Mouse (Mus musculus) intestine, embryonic 16.5 days (tissue): ENCODE results near the gene Nasp. TPM values are rescaled to one million over a fixed set of nuclear protein-coding genes. Genes with fewer than 3 reads are reported as not detected.
A peak's percentile ranks its signal among the peaks of the same experiment; 100 is the strongest.

Experiments
- ATAC-seq: fragments of 200-750 bp; cut with Nextera tagmentation; 2 replicates; pipeline ENCODE4 v1.8.0; 2017; ENCODE audit warnings: moderate TSS enrichment, moderate library complexity
- H3K27ac ChIP-seq: fragments of 300-500 bp; sonication (generic); 2 replicates; pipeline ENCODE4 v1.5.1; 2014; ENCODE audit warnings: mild to moderate bottlenecking, low read length
- H3K27me3 ChIP-seq: fragments of 300-500 bp; sonication (generic); replicated peaks from 2 replicates; pipeline ENCODE4 v1.6.1; 2014; ENCODE audit warnings: low read length, control low read depth, mixed read lengths; ENCODE audit not compliant: control insufficient read depth, insufficient read depth
- H3K36me3 ChIP-seq: fragments of 300-500 bp; sonication (generic); 2 replicates; pipeline ENCODE4 v1.6.1; 2014; ENCODE audit warnings: low read length, control low read depth; ENCODE audit not compliant: control insufficient read depth, insufficient read depth
- H3K4me1 ChIP-seq: fragments of 300-500 bp; sonication (generic); 2 replicates; pipeline ENCODE4 v1.6.1; 2014; ENCODE audit warnings: low read length, control low read depth, mixed read lengths; ENCODE audit not compliant: control insufficient read depth, insufficient read depth
- H3K4me2 ChIP-seq: fragments of 300-500 bp; sonication (generic); 2 replicates; pipeline ENCODE4 v1.6.1; 2014; ENCODE audit warnings: low read depth, low read length, control low read depth
- H3K4me3 ChIP-seq: fragments of 300-500 bp; sonication (generic); 2 replicates; pipeline ENCODE4 v1.5.1; 2014; ENCODE audit warnings: mild to moderate bottlenecking, low read length
- H3K9ac ChIP-seq: fragments of 300-500 bp; sonication (generic); 2 replicates; pipeline ENCODE4 v1.6.1; 2014; ENCODE audit warnings: low read depth, low read length
- H3K9me3 ChIP-seq: fragments of 300-500 bp; sonication (generic); 2 replicates; pipeline ENCODE4 v1.6.1; 2016; ENCODE audit warnings: low read length, control low read depth; ENCODE audit not compliant: control insufficient read depth
- WGBS: fragments of 180-500 bp; shearing (Covaris S2); extraction: QIAGEN DNeasy Blood & Tissue Kit; methylation state at CpG from one replicate; pipeline ENCODE4 v1.1.7; 2014; 5-methylcytosine and 5-hydroxymethylcytosine counted together
- polyA plus RNA-seq: library from polyadenylated mRNA; unstranded; fragments of >200 nt; fragmentation: Nextera tagmentation; extraction: Ambion mirVana; gene quantifications from 2 replicates; pipeline ENCODE4 v1.2.1, GENCODE M21; 2015

The Nasp gene
- polyA plus RNA-seq, 1 experiment from 2014 or later, result 89.8 TPM

GRCm38 (mm10) chr4:116615237-116615636, 12.5 kb downstream of the Nasp start:
- 95% methylated on average over 2 of the region's 2 CpGs for WGBS
- Histone ChIP-seq H3K27ac (no peak overlapping the region), H3K4me3 (no peak overlapping the region), H3K4me1 (no peaks in the 10 kb centered on the region), H3K36me3 (peaks cover 11% of the 10 kb centered on the region; the same call in 1 of the 2 replicates), H3K4me2 (no peak overlapping the region), H3K27me3 (no peaks in the 10 kb centered on the region), H3K9me3 (no peaks in the 10 kb centered on the region), H3K9ac (no peak overlapping the region)
- ATAC-seq, result no peak

GRCm38 (mm10) chr4:116612621-116613020, 15.1 kb downstream of the Nasp start:
- H3K4me3 ChIP-seq, result no peak overlapping the region
- no peak overlapping the region for H3K9ac ChIP-seq
- 88% methylated on average over 2 of the region's 2 CpGs for WGBS
- no peak overlapping the region for H3K4me2 ChIP-seq
- peaks cover 11% of the 10 kb centered on the region; the same call in 1 of the 2 replicates for H3K36me3 ChIP-seq
- no peak overlapping the region for H3K27ac ChIP-seq
- no peaks in the 10 kb centered on the region for H3K9me3 ChIP-seq
- no peaks in the 10 kb centered on the region for H3K4me1 ChIP-seq
- no peaks in the 10 kb centered on the region for H3K27me3 ChIP-seq
- ATAC-seq, result no peak

GRCm38 (mm10) chr4:116596978-116597881, 30.5 kb downstream of the Nasp start:
- H3K4me3 ChIP-seq, result peak overlapping the region; percentile 78
- H3K27ac ChIP-seq, result peak overlapping the region; percentile 86
- H3K27me3 ChIP-seq, result no peaks in the 10 kb centered on the region
- WGBS, result under 1% methylated on average over 50 of the region's 50 CpGs
- H3K4me2 ChIP-seq, result peak overlapping the region; percentile 82
- H3K9ac ChIP-seq, result peak overlapping the region; percentile 81
- H3K9me3 ChIP-seq, result no peaks in the 10 kb centered on the region
- peaks cover 20% of the 10 kb centered on the region for H3K4me1 ChIP-seq
- H3K36me3 ChIP-seq, result peaks cover 14% of the 10 kb centered on the region
- ATAC-seq, result peak; percentile 98

DNA sequence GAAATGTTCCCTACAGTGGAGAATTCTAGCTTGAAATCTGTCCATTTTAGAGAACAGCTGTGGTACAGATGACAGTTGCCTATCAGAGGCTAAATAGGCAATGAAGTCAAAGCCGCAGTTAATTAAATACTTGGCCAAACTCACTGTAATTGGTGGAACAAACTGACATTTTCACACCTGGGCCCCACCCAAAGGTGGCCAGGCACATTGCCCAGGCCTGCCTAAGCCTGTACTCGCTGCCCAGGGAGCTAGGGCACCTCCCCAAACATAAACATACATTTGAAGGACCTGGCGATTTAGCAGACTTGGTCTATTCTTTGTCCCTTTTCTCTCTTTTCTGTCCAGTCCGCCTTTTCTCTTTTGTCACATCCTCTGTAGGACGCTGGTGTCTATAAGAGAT, 31.4 kb downstream of the Nasp start, which contains the start of gene Ccdc17:
TSS of gene Ccdc17 (plus strand) at position 276 of the 400 bp plus-strand sequence.
- Histone ChIP-seq H3K9ac (peak within 1 kb of the TSS; percentile 81), H3K36me3 (peaks cover 13% of the 10 kb centered on the region), H3K4me3 (peak within 1 kb of the TSS; percentile 78), H3K27ac (peak within 1 kb of the TSS; percentile 86), H3K4me2 (peak within 1 kb of the TSS; percentile 82), H3K27me3 (no peaks in the 10 kb centered on the region), H3K9me3 (no peaks in the 10 kb centered on the region), H3K4me1 (peaks cover 20% of the 10 kb centered on the region)
- 21% methylated on average over 5 of the region's 5 CpGs for WGBS
- ATAC-seq, result no peak

DNA sequence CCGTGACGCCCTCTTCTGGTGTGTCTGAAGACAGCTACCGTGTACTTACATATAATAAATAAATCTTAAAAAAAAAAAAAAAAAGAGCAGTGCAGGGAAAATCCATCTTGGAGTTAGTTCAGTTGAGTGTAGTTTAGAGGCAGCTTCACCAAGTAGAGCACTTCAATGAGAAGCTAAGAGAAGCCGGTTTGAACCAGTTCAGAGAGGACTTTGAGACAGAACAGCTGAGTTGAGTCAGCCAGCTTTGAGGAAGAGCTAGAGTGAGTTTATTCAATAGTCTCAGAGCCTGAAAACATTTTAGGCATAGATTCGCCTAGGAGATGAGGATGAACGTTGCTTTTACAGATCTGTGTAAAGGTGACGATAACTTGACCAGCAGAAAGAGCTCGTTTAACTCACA, 31.9 kb downstream of the Nasp start:
- Histone ChIP-seq H3K27me3 (no peaks in the 10 kb centered on the region), H3K27ac (no peak overlapping the region), H3K4me2 (peak overlapping the region; percentile 82; the same call in 1 of the 2 replicates), H3K4me1 (peaks cover 20% of the 10 kb centered on the region), H3K9ac (no peak overlapping the region), H3K4me3 (no peak overlapping the region), H3K36me3 (peaks cover 13% of the 10 kb centered on the region), H3K9me3 (no peaks in the 10 kb centered on the region)
- 80% methylated on average over 8 of the region's 8 CpGs for WGBS
- ATAC-seq, result no peak

- no peak for ATAC-seq
- peak overlapping the region; percentile 94 for H3K27ac ChIP-seq
- 0 out of 2 replicates have a peak, but pooled peaks cover 5% of the 10 kb centered on the region for H3K4me1 ChIP-seq
- no peaks in the 10 kb centered on the region for H3K36me3 ChIP-seq
- H3K27me3 ChIP-seq, result no peaks in the 10 kb centered on the region
- H3K9me3 ChIP-seq, result no peaks in the 10 kb centered on the region
- H3K4me2 ChIP-seq, result peak overlapping the region; percentile 63
- H3K9ac ChIP-seq, result peak overlapping the region; percentile 90
- peak overlapping the region; percentile 81 for H3K4me3 ChIP-seq
- WGBS, result 2% methylated on average over 15 of the region's 15 CpGs
Observed at GRCm38 (mm10) chr4:116558151-116558882, 69.4 kb downstream of the Nasp start.

GRCm38 (mm10) chr4:116557306-116558121, 70.2 kb downstream of the Nasp start, which contains the start of gene Gpbp1l1:
Gene Gpbp1l1 (plus strand): TSS chr4:116557658.
- under 1% methylated on average over 78 of the region's 78 CpGs for WGBS
- Histone ChIP-seq H3K4me1 (0 out of 2 replicates have a peak, but pooled peaks cover 5% of the 10 kb centered on the region), H3K27ac (peak within 1 kb of the TSS; percentile 94), H3K9ac (peak within 1 kb of the TSS; percentile 90), H3K36me3 (no peaks in the 10 kb centered on the region), H3K9me3 (no peaks in the 10 kb centered on the region), H3K27me3 (no peaks in the 10 kb centered on the region), H3K4me2 (peak within 1 kb of the TSS; percentile 78), H3K4me3 (peak within 1 kb of the TSS; percentile 81)
- ATAC-seq, result peak; percentile 96

- Histone ChIP-seq H3K9me3 (no peaks in the 10 kb centered on the region), H3K27ac (peak overlapping the region; percentile 94), H3K4me3 (peak overlapping the region; percentile 81), H3K4me2 (peak overlapping the region; percentile 78), H3K4me1 (0 out of 2 replicates have a peak, but pooled peaks cover 5% of the 10 kb centered on the region), H3K36me3 (no peaks in the 10 kb centered on the region), H3K27me3 (no peaks in the 10 kb centered on the region), H3K9ac (peak overlapping the region; percentile 90)
- peak; percentile 96 for ATAC-seq
- WGBS, result 0% methylated on average over 28 of the region's 28 CpGs
Observed at GRCm38 (mm10) chr4:116556561-116557305, 71.0 kb downstream of the Nasp start.
